30 mouse cellular contexts compared by ENCODE assay signal in genomic region chr12:61624532-61624931, GRCm38 (mm10).
"Had no signal": no experiment of that assay in that cellular context is flagged by ENCODE, and none has a peak within 500 bp of the region (broad histone marks: within the 10 kb centered on the region; RNA-seq: fewer than 3 reads in every experiment).

No protein-coding gene starts in this region.

- H3K9me3 ChIP-seq: limb, embryonic 10.5 days; limb, embryonic 12.5 days; limb, embryonic 13.5 days; limb, embryonic 15.5 days; liver, embryonic 12.5 days; liver, embryonic 13.5 days; liver, embryonic 15.5 days; lung, embryonic 15.5 days; megakaryocyte, embryonic 14.5 days; midbrain, embryonic 10.5 days; midbrain, embryonic 12.5 days; midbrain, embryonic 13.5 days had no signal

- ATAC-seq: liver, embryonic 12.5 days; liver, postnatal 0 days; lung, postnatal 0 days; midbrain, embryonic 13.5 days; midbrain, embryonic 16.5 days had no signal

- H3K36me3 ChIP-seq: limb, embryonic 10.5 days; limb, embryonic 12.5 days; limb, embryonic 13.5 days; limb, embryonic 15.5 days; liver, embryonic 12.5 days; liver, embryonic 13.5 days; liver, embryonic 15.5 days; lung, embryonic 15.5 days; midbrain, embryonic 10.5 days; midbrain, embryonic 12.5 days; midbrain, embryonic 13.5 days had no signal

- H3K4me3 ChIP-seq: left cerebral cortex, adult 2 months; limb, embryonic 10.5 days; limb, embryonic 12.5 days; limb, embryonic 13.5 days; limb, embryonic 15.5 days; liver, embryonic 12.5 days; liver, embryonic 13.5 days; liver, embryonic 15.5 days; lung, embryonic 15.5 days; megakaryocyte, embryonic 14.5 days; midbrain, embryonic 10.5 days; midbrain, embryonic 12.5 days; midbrain, embryonic 13.5 days; myocyte had no signal

- DNase-seq: left cerebral cortex, postnatal 4 days; liver; liver, embryonic 13.5 days; liver, postnatal 0 days; lung, adult 18-20 months; lung, adult 2 months; lung, embryonic 14.5 days; lung, postnatal 10 days; lung, postnatal 14 days; lung, postnatal 36 days; lung, postnatal 4 days; midbrain, embryonic 14.5 days had no signal

- H3K4me2 ChIP-seq: limb, embryonic 12.5 days; limb, embryonic 13.5 days; limb, embryonic 15.5 days; liver, embryonic 11.5 days; liver, embryonic 12.5 days; liver, embryonic 13.5 days; liver, embryonic 15.5 days; lung, embryonic 14.5 days; lung, embryonic 15.5 days; midbrain, embryonic 12.5 days; midbrain, embryonic 13.5 days had no signal

- H3K9ac ChIP-seq: limb, embryonic 12.5 days; limb, embryonic 13.5 days; limb, embryonic 15.5 days; liver, embryonic 12.5 days; liver, embryonic 13.5 days; liver, embryonic 14.5 days; liver, embryonic 15.5 days; liver, postnatal 0 days; lung, embryonic 14.5 days; lung, embryonic 15.5 days; midbrain, embryonic 12.5 days; midbrain, embryonic 13.5 days had no signal

- H3K27ac ChIP-seq: left cerebral cortex, adult 2 months; limb, embryonic 10.5 days; limb, embryonic 12.5 days; limb, embryonic 13.5 days; limb, embryonic 15.5 days; liver, embryonic 12.5 days; liver, embryonic 13.5 days; liver, embryonic 14.5 days; liver, embryonic 15.5 days; lung, embryonic 15.5 days; macrophage; midbrain, embryonic 10.5 days; midbrain, embryonic 12.5 days; midbrain, embryonic 13.5 days had no signal

- H3K27me3 ChIP-seq: limb, embryonic 12.5 days; limb, embryonic 13.5 days; limb, embryonic 15.5 days; liver, embryonic 12.5 days; liver, embryonic 13.5 days; liver, embryonic 15.5 days; lung, embryonic 15.5 days; megakaryocyte, embryonic 14.5 days; midbrain, embryonic 12.5 days; midbrain, embryonic 13.5 days had no signal

- H3K4me1 ChIP-seq: limb, embryonic 10.5 days; limb, embryonic 12.5 days; limb, embryonic 13.5 days; limb, embryonic 15.5 days; liver, embryonic 12.5 days; liver, embryonic 13.5 days; liver, embryonic 15.5 days; lung, embryonic 15.5 days; megakaryocyte, embryonic 14.5 days; midbrain, embryonic 10.5 days; midbrain, embryonic 12.5 days; midbrain, embryonic 13.5 days had no signal
